Mouse (Mus musculus) kidney, adult 8-10 months (tissue): ENCODE measurements at regions not wholly inside any gene's neighbourhood (a gene's known extent, or its start where the extent isn't known, plus 50 kb on each side); places are given as distances from the start of the nearest gene placed in this dataset.

Experiments used
- DNase-seq, 2 experiments: peaks; one replicate each; pipeline ENCODE4 v3.0.0; 2022

DNA sequence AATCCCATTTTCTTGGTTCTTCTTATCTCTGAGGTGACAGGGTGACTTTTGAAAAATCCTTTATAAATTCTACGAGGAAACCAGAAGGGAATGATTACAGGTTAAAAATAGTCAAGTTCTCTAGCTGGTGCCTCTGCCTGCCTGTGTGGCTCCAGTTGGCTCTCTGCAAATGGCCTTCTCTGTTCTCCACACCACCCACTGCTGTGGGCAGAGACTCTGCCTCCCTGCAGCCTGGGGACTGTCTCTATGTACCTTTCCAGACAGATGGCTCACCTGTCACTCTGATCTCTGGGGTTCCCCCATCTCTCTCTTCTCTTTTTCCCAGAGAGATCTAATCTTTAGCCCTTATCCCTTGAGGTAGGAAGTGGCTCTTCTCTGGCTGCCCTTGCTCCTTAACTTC lies 302.2 kb upstream of the Myt1l start:
- no peak for DNase-seq

DNA sequence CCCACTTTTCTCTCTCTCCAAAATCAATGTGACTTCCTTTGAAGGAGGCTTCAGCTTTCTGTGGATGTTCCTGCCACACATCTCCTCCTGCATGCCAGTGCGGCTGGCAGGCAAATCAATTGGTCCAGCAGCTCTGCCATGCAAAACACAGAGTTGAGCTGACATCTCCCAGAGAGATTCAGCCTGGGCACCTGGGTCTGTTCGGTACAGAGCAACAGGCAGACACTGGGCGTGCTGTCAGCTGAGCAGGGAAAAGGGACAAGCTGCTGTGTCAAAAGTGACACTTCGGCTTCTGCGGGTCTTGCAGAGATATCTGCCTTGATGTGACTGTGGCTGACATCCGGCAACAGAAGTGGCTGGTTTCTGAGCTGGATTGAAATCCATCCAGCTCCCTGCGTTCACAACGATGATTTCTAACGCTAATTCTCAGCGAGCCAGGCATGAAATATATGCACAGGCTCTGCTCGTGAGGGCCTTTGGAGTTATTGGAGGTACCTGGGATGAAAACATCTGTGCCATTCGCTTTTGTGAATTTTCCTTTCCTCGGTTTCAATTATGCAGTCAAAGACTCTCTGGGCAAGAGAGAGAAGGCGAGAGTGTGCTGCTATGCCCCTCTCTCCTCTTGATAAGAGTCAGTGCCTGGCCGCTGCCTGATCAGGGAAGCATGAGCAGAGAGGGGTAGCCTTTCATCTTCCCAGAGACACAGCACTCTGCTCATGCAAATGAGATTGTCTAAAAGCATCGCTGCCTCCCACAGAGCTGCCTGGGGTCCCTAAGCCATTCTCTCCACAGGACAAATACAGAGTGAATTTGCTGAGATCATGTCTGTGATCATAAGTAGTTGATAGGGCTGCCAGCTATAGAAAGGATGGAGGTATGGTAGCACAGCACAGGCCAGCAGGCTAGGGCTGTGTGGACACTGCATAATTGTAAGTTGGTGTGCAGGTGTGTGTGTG lies 295.4 kb upstream of the Myt1l start:
- DNase-seq = no peak

DNA sequence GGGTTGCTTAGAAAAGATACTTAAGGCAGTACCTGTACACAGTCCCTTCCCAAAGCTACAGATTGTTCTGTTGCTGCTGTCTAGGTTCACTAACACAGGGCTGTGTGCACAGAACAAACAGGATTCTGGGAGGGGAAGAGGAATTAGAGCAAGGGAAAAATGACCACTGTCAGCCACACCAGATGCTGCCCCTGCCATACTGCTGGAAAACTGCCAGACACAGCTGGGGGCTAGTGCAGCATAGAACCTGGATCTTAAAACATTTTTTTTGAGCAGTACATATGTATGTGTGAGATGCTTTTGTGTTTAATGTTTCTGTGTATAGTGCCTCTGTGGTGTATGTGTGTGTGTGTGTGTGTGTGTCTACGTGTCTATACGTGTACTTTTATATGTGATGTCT lies 291.7 kb upstream of the Myt1l start:
- DNase-seq = no peak

DNA sequence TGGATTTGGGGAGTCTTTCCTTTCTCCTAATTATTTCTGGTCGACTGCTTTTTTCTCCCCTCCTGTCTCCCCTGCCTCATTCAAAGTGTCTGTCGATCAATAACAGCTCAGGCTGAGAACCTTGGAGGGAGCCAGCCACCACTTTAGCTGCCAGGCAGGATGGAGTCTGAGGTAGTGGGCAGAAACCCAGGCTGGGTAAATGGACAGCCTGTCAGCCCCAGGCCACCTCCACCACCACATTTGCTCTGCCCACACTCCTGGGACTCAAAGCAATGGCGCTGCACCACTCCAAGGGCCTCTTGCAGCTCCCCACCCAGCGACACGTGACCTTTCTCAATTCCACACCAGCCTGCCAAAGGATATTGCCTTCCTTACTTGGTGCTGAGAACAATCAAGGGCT lies 290.7 kb upstream of the Myt1l start:
- no peak for DNase-seq

DNA sequence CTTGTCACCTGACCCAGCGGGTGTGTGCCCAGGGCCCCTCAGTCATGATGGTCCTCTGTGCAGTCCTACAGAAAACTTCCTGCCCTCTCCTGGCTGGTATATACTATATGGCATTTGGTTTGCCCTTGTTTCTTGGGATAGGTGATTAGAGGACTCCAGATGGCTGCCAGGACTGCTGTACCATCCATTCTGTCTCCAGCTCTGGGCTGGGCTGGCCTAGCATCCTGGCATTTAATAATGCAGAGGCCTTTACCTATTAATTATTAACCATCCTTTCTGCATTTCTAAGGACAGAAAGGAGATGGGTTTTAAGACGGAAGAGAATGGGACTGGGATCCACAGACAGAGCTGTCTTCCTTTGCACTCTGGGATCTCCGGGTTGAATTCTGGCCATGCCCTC lies 288.7 kb upstream of the Myt1l start:
- DNase-seq = no peak

DNA sequence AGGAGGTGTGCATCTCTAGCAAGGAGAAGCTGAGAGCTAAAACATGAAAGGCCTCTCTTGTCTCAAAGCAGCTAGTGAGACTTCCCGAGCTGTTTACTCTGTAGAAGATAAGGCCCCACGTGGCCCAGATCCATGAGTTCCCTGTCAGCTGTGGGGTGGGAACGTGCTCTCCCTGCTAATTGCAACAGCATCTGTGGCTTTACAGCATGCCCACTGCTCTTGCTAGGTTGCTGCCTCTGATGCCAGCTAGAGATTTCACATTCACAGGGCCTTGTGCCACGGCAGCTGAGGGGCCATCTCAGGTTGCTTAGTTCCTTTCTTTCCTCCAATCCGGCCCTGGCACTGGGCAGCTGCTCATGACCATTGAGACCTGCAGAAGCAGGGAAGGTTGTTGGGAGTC lies 288.2 kb upstream of the Myt1l start:
- DNase-seq = no peak

DNA sequence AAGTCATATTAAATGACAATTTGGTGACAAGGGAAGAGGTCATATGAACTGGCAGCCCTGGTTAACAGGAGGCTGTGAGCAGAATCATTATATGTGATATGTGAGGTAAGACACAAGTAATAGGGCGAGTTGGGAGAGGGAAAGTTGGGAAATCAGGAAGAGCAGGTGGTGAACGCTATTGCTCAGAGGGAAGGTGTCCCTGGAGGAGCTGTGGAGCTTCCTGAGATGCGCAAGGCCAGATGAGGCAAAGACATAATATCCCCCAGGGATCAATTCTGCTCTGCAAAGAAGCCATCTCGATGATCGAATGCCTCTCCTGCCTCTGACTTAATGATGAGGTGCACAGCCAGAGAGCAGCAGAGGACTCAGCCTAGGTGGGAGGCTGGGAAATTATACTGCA lies 285.1 kb upstream of the Myt1l start:
- DNase-seq = no peak

DNA sequence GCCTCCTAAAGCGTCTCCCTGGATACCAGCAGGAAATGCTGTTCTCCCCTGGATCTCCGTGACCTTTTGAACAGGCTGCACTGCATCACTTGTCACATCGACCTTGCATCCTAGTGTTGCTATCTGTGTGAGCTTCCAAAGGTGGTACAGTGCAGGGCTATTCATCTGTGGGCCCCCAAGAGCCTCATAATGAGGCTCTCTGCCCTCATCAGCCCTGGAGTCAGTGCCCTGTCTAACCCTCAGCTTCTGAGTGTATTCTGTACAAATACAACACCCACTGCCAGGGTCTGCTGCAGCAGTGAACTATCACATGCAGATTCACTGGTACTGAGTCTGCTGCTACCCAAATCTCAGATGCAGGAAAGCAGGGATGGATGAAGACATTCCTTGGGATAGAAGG lies 282.1 kb upstream of the Myt1l start:
- DNase-seq = no peak

DNA sequence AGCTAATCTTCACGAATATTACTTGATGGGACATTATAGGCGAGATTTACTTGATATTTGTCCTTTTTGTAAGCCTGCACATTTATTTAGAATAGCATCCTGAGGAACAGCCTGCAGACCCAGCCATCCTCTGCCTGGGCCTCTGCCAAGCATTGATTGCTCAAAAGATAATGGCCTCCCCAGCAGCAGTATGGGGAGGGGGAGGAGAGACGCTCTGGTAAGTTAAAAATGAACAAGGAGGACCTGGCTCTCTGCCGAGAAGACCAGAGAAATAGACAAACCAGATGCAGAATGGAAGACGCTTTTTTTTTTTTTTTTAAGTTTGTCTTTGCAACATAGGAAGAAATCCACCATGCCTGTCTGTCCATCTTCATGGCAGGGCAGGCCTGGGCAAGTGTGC lies 280.8 kb upstream of the Myt1l start:
- no peak for DNase-seq

DNA sequence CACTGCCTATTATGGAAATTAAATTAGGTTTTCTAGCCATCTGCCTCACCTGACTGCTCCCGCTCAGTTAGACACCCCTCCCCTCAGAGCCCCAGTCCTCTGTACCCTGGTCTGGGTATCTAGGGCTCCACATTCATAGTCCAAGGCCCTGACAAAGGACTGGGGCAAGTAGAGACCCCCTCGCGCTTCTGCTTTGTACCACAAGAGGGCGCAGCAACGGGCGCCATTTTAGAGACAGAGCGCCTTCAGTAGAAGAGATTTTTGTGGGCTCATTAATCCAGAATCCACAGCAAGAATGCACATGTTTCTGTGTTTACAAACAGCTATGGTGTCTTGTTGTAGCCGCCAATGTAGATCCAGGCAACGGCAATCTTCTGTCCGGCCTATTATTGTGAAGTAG lies 279.7 kb upstream of the Myt1l start:
- no peak for DNase-seq

DNA sequence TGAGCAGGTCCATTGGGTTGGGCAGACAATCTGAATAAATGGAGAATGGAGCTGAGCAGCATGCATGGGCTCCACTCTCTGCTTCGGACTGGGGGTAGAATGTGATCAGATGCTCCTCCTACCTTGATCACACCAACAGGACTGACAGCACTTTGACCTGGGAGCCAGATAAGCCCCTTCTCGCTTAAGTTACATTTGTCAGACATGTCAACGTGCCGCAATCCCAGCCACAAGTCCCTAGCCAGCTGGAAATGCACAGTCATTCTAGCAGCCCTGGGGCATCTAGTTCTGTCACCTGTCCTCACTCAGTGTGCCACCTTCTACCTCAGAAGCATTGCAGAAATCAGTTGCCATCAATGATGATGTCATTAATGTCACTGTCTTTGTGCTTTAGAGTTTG lies 272.1 kb upstream of the Myt1l start:
- DNase-seq = no peak

DNA sequence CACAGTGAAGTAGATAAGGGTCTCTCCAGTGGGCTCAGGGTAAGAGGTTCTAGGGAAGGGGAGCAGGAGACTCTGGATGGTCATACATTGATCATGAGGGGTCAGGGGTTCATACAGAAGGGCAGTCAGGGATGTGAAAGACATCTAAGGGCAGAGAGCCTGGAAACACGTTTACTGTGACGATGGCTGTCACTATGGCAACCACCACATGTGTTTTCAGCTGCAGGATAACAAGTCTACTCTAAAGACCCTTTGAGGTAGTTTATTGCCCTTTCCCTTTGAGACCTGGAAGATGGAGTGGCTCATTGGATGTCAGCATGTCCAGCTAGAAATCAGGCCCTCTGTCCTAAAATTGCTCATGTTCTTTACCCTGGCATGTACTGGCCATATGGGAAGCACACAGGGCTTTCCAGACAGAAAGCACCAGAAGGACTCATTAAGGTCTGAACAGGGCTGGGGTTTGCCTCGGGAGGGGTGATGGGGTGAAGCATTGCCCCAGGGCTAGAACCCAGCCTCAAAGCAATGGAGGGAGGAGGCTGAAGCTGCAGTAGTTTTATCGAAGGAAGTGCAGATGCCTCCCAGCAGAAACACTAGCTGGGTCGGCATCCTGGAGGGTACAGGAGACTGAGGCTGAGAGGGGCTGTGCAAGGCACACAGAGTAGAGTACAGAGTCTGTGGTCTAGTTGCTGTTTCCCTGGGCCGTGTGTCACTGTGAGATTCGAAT lies 271.0 kb upstream of the Myt1l start:
- no peak for DNase-seq

DNA sequence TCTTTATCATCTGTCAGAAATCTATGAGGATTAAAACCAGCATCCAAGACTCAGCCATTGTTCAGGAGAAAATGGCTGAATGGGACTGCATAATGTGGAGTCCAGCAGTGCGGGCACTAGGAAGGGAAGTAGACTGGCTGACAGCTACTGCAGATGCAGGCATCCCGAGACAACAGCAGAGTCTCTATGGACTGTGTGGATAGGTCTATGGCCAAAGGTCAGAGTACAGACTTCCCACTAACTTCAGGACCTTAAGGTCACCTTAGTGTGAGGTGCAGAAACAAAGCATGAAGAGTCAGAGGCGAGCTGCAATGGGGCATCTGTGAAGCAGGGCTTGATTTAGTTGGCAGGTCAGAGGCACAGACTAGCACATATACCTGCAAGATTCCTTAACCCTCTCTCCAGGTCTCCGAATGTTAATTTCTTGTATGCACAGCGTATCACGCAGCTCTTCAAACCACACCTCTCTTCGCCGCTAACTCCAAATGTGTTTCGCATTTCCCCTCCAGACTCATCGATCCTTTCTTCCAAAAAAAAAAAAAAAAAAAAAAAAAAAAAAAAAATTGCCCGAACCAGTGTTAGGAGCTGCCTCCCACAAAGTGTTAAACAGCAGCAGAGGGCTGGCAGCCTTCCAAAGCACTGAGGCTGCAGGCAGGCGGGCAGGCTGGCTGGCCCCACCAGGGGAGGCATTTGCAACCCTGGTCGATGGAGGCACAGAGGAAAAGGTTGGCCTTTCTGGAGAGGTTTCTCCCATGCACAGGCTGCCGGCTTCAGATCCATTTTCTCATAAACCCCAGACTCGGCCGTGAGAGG lies 270.2 kb upstream of the Myt1l start:
- DNase-seq = peak; percentile 39 to 66

DNA sequence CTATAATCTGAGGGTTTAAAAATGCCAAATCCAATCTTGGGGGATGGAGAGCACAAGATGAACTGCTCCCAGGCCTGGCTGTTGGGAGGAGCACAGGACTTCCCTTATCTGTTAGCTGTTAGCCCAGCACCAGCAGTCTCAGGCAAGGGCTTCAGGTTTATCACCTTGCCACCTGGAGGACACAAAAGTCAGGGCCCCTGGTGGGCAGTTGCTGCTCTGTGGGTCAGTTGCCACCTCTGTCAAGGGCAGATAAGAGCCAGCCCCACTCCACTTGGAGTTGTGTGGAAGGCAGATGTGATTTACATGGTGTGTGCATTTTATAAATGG lies 269.7 kb upstream of the Myt1l start:
- DNase-seq = no peak

DNA sequence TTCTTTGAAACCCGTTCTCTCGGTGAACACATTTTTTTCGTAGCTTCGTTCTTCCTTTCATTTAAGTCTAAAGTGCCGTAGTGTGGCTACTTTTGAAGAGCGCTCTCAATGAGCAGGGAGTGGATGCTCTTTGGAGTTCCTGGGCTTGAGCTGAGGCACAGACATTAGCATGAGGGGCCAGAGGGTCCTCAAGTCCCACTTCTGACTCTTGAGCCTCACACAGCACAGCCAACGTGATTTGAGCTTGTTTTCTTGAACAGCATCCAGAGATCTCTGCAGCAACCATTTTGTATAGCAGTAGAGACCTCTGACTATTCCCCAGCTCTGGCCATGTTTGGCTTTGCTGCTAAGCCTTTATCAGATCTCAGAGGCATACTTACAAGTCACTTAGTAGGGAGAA lies 269.2 kb upstream of the Myt1l start:
- DNase-seq = no peak

DNA sequence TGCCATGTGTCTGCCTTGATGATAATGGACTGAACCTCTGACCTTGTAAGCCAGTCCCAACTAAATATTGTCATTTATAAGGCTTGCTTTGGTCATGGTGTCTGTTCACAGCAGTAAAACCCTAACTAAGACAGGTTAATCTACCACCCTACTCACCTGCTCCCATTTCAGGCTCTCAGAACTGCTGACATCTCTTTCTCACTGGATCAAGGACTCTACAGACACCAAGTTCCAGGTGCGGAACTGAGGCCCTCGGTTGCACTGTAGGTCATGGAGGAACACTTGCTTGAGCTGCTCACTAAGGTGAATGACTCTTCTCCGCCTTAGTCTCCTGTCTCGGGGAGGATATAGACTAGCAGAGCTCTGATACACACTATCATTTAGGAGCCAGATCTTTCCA lies 254.0 kb upstream of the Myt1l start:
- no peak for DNase-seq

DNA sequence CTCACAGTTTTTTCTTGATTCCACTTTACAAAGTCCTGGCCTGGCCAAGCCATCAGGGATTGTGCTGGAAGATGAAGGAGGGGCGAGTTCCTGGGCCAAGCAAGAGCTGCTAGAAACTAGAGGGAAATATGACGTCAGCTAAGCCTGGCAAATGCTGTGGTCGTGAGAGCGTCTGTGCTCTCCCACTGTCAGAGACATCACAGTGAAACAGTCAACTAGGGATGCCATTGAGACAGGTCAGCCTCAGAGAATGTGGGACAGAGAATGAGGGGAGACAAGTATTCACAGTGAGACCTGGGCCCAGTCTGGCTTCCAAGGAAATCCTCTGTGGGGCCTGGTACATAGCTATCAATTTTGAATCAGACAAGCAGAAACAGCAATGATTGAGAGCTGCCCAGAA lies 252.5 kb upstream of the Myt1l start:
- no peak for DNase-seq

DNA sequence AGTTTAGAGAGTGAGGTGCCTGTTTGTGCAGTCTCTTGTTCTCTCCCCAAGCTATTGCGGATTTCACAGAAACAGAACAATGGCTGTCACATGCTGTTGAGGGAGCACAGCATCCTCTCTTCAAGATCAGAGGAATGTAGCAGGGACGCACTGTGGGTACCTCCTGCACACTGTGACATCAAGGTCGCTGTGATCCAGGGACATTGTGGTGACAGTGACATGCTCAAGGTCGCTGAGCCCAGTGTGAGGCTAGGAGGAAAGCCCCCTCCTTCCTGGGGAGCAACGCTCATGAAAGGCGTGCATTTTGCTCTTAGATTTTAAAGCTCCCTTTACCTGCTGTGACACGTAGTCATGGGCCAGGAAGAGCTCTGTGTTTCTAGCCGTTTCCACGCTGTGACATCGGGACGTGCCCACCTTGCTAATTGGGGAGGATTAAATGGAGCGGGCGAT lies 248.5 kb upstream of the Myt1l start:
- no peak for DNase-seq

DNA sequence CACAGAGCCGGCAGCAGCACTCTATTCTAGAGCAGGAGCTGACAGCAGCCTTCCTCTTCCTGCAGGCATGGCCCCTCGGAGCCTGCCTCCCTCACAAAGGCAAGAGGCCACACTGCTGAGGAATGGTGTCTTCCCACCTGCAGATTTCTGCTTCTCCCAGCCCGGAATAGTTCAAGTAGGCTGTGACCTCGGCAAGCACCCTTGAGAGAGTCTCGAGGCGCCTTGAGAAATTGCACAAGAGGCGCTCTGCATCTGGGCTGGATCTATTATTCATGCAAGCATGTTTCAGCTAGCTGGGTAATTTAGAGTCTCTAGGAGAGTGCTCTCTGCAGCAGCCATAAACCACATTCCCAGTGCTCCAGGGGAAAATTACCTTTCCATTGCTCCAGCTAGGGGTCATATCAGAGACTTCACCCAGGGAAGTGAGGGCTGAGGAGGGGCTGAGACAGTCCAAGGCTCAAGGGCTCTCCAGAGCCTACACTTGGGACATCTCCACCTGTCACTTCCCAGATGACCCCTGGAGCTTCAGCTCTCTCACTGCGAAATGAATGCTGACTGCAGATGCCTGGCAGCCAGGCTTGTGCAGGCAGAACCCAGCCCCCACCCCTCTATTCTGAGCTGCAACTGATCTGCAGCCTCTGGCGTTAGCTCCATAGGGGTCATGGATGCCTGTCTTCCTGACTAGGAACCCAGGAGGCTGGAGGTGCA lies 247.9 kb upstream of the Myt1l start:
- DNase-seq = no peak

DNA sequence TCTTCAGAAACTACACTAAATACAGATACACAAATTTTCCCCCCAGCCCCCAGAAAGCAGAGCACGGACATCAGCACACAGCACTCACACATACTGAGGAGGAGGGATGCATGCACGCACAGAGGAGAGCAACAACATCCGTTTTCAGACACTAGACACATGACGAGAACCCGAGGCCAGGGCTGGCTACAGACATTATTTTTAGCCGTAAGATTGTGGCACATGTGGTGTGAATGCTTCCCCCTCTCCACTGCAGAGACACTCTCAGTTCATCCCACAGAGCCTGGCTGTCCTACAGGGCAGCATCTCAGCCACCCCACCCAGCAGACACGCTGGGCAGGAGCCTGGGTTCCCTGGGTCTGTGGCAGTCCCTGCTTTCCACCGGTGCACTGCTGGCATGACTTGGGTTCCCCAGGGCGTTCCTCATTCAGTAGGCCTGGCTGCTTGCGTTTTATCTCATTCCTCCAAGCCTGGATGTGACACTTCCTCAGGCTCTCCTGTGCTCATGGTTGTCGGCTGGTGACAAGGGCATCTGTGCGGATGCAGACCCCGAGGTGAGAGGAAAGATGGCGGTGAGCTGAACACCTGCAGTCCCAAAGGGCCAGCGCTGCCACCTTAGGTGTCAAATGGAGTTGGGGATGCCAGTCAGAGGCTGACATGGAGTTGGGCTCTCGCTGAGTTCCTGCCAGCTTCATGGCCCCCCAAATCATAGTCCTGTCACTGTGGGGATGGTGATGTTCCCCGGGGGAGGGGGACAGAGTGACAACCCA lies 247.1 kb upstream of the Myt1l start:
- no peak for DNase-seq

DNA sequence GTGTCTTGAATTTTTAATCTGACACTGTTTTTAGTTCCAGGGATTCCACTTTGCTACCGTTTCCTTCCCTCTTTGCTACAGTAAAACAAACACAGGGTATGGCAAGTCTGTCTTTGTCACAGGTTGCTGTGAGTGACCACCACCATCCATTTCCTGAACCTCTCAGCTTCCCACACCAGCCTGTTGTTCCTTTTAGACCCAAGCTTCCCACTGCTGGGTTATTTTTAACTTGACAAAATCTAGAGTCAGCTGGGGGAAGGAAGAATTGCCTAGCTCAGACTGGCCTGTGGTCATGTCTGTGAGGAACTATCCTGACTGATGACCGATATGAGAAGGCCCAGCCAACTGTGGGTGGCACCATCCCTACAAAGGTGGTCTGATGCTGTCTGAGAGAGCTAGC lies 239.4 kb upstream of the Myt1l start:
- DNase-seq = no peak
